Mouse (Mus musculus) large intestine, adult 2 months (tissue): ENCODE results near the gene Vac14. TPM values are rescaled to one million over a fixed set of nuclear protein-coding genes. Genes with fewer than 3 reads are reported as not detected.

ENCODE experiments used
- DNase-seq: peaks from one replicate; pipeline ENCODE4 v3.0.0-alpha.2; 2012; ENCODE audit warnings: low read depth, low spot score
- WGBS: fragments of 180-500 bp; shearing (Covaris S2); methylation state at CpG from one replicate; pipeline ENCODE4 v1.1.7; 2018; 5-methylcytosine and 5-hydroxymethylcytosine counted together
- polyA plus RNA-seq: library from polyadenylated mRNA; depleted of rRNA; stranded (reverse); fragments of >200 nt; gene quantifications from 2 replicates; pipeline ENCODE4 v1.2.3, GENCODE M21; 2012

Gene Vac14
- polyA plus RNA-seq, 1 experiment, result 26.3 TPM

GRCm38 (mm10) chr8:110710593-110710992, 92.2 kb downstream of the Vac14 start:
- WGBS, result 81% methylated on average over 3 of the region's 3 CpGs
- DNase-seq, result no peak

GRCm38 (mm10) chr8:110711271-110711934, 93.0 kb downstream of the Vac14 start:
- no peak for DNase-seq
- WGBS, result 76% methylated on average over 13 of the region's 13 CpGs

GRCm38 (mm10) chr8:110713073-110713472, 94.7 kb downstream of the Vac14 start:
- no peak for DNase-seq
- WGBS, result 83% methylated on average over 7 of the region's 7 CpGs

- WGBS, result 84% methylated on average over 15 of the region's 15 CpGs
Measured at GRCm38 (mm10) chr8:110714827-110715519, 96.6 kb downstream of the Vac14 start.

GRCm38 (mm10) chr8:110716075-110716474, 97.7 kb downstream of the Vac14 start:
- DNase-seq, result no peak
- WGBS, result 85% methylated on average over 4 of the region's 4 CpGs

More at GRCm38 (mm10) chr8:110714827-110715519, 96.6 kb downstream of the Vac14 start:
- no peak for DNase-seq

- DNase-seq, result no peak
- 56% methylated on average over 7 of the region's 7 CpGs for WGBS
Measured at GRCm38 (mm10) chr8:110717131-110717530, 98.7 kb downstream of the Vac14 start.

GRCm38 (mm10) chr8:110718209-110718968, 100.0 kb downstream of the Vac14 start:
- DNase-seq, result no peak
- WGBS, result 50% methylated on average over 8 of the region's 8 CpGs

- WGBS, result 64% methylated on average over 12 of the region's 12 CpGs
- no peak for DNase-seq
Measured at GRCm38 (mm10) chr8:110718969-110719670, 100.7 kb downstream of the Vac14 start.

- 74% methylated on average over 6 of the region's 6 CpGs for WGBS
- no peak for DNase-seq
Measured at GRCm38 (mm10) chr8:110719898-110720653, 101.7 kb downstream of the Vac14 start.

GRCm38 (mm10) chr8:110720685-110721598, 102.6 kb downstream of the Vac14 start, which contains the start of gene Mtss1l:
Gene Mtss1l, plus strand, starts transcription at chr8:110721476.
- no peak for DNase-seq
- WGBS, result 8% methylated on average over 75 of the region's 75 CpGs

GRCm38 (mm10) chr8:110721606-110722413, 103.4 kb downstream of the Vac14 start:
- WGBS, result 2% methylated on average over 55 of the region's 59 CpGs

GRCm38 (mm10) chr8:110722414-110723011, 104.1 kb downstream of the Vac14 start:
- no peak for DNase-seq
- 59% methylated on average over 11 of the region's 11 CpGs for WGBS

More at GRCm38 (mm10) chr8:110721606-110722413, 103.4 kb downstream of the Vac14 start:
- no peak for DNase-seq

GRCm38 (mm10) chr8:110724493-110724892, 106.1 kb downstream of the Vac14 start:
- DNase-seq, result no peak
- WGBS, result 64% methylated on average over 3 of the region's 3 CpGs

GRCm38 (mm10) chr8:110725084-110725838, 106.9 kb downstream of the Vac14 start:
- DNase-seq, result no peak
- WGBS, result 59% methylated on average over 7 of the region's 7 CpGs

- WGBS, result 37% methylated on average over 18 of the region's 18 CpGs
- no peak for DNase-seq
Measured at GRCm38 (mm10) chr8:110726893-110727292, 108.5 kb downstream of the Vac14 start.

- DNase-seq, result no peak
- WGBS, result 84% methylated on average over 8 of the region's 8 CpGs
Measured at GRCm38 (mm10) chr8:110731346-110731859, 113.0 kb downstream of the Vac14 start.
